Mouse (Mus musculus) CH12.LX (cell line): ENCODE data around the gene Ramp1. TPM values are rescaled to one million over a fixed set of nuclear protein-coding genes. Genes with fewer than 3 reads are reported as not detected.

Source experiments
- DNase-seq: peaks from one replicate; pipeline ENCODE4 v3.0.0-alpha.2; 2013; ENCODE audit errors: extremely low read depth
- H3K27ac ChIP-seq: 2 replicates; pipeline ENCODE4 v1.5.1; 2012; ENCODE audit warnings: low read depth, mild to moderate bottlenecking, control low read depth, moderate library complexity; ENCODE audit not compliant: insufficient read depth
- H3K27me3 ChIP-seq: replicated peaks from 2 replicates; pipeline ENCODE3; 2012; ENCODE audit warnings: inconsistent platforms
- H3K36me3 ChIP-seq, 2 experiments: replicated peaks in 1 of 2; 2 replicates each; pipeline versions ENCODE3 to v1.6.1; 2012; ENCODE audit warnings: inconsistent platforms in 1 of 2, low read length in 1 of 2, mild to moderate bottlenecking in 1 of 2, mixed read lengths in 1 of 2, moderate library complexity in 1 of 2; ENCODE audit not compliant: control insufficient read depth in 1 of 2, insufficient read depth in 1 of 2
- H3K4me1 ChIP-seq, 2 experiments: 2 replicates each; pipeline ENCODE4 v1.6.1; 2012; ENCODE audit warnings: inconsistent platforms in 1 of 2, moderate library complexity in 1 of 2; ENCODE audit not compliant: insufficient read depth in 2 of 2, control insufficient read depth in 1 of 2
- H3K4me2 ChIP-seq: 2 replicates; pipeline ENCODE4 v1.6.1; 2012; ENCODE audit warnings: low read depth, mild to moderate bottlenecking, control low read depth; ENCODE audit not compliant: poor library complexity, insufficient read depth, severe bottlenecking
- H3K4me3 ChIP-seq, 3 experiments: fragments of 150-350 bp in 1 of 3; sonication (generic) in 1 of 3; replicated peaks in 1 of 3; 2 replicates each; pipeline versions ENCODE3 to v1.5.1; 2011 to 2012; ENCODE audit warnings: low read depth in 2 of 3, low read length in 2 of 3, mild to moderate bottlenecking in 2 of 3, moderate library complexity in 2 of 3, control low read depth in 1 of 3, improper control_type of control experiment in 1 of 3, inconsistent platforms in 1 of 3, mixed read lengths in 1 of 3; ENCODE audit not compliant: poor library complexity in 1 of 3
- H3K79me2 ChIP-seq: replicated peaks from 2 replicates; pipeline ENCODE4 v1.6.1; 2012; ENCODE audit warnings: mild to moderate bottlenecking, moderate library complexity; ENCODE audit not compliant: control insufficient read depth, poor library complexity, insufficient read depth, severe bottlenecking; ENCODE audit errors: extremely low read depth
- H3K9ac ChIP-seq: 2 replicates; pipeline ENCODE4 v1.6.1; 2012; ENCODE audit warnings: low read depth, mild to moderate bottlenecking, control low read depth, moderate library complexity; ENCODE audit not compliant: insufficient read depth
- H3K9me3 ChIP-seq: replicated peaks from 2 replicates; pipeline ENCODE3; 2012; ENCODE audit warnings: low read length, inconsistent platforms, mixed read lengths
- CHD1 ChIP-seq: IDR thresholded peaks from 2 replicates; pipeline ENCODE4 v1.6.1; 2012; ENCODE audit warnings: low read depth, low read length, improper control_type of control experiment, inconsistent platforms
- CHD2 ChIP-seq: IDR thresholded peaks from 2 replicates; pipeline ENCODE4 v1.6.1; 2011; ENCODE audit warnings: low read length, improper control_type of control experiment
- CTCF ChIP-seq, 2 experiments: IDR thresholded peaks in 1 of 2; conservative IDR thresholded peaks in 1 of 2; 2 replicates each; pipeline ENCODE4 v1.5.1; 2011 to 2012; ENCODE audit warnings: low read depth in 2 of 2, low read length in 2 of 2, improper control_type of control experiment in 1 of 2, inconsistent platforms in 1 of 2, mild to moderate bottlenecking in 1 of 2, moderate library complexity in 1 of 2
- EP300 ChIP-seq: IDR thresholded peaks from 2 replicates; pipeline ENCODE4 v1.6.1; 2011; ENCODE audit warnings: low read length, improper control_type of control experiment
- GABPA ChIP-seq: IDR thresholded peaks from 2 replicates; pipeline ENCODE4 v1.6.1; 2012; ENCODE audit warnings: low read depth, low read length, improper control_type of control experiment, inconsistent platforms; ENCODE audit not compliant: insufficient replicate concordance
- JUN ChIP-seq: IDR thresholded peaks from 2 replicates; pipeline ENCODE4 v1.6.1; 2011; ENCODE audit warnings: low read depth, mild to moderate bottlenecking, low read length, improper control_type of control experiment, moderate library complexity; ENCODE audit not compliant: insufficient read depth
- JUND ChIP-seq: conservative IDR thresholded peaks from 2 replicates; pipeline ENCODE4 v1.6.1; 2011; ENCODE audit warnings: low read depth, low read length, improper control_type of control experiment
- KAT2A ChIP-seq: IDR thresholded peaks from 2 replicates; pipeline ENCODE4 v1.6.1; 2012; ENCODE audit warnings: low read length, improper control_type of control experiment, inconsistent platforms; ENCODE audit not compliant: insufficient replicate concordance
- MAX ChIP-seq: IDR thresholded peaks from 2 replicates; pipeline ENCODE4 v1.6.1; 2011; ENCODE audit warnings: low read length, improper control_type of control experiment
- MAZ ChIP-seq: IDR thresholded peaks from 2 replicates; pipeline ENCODE4 v1.6.1; 2012; ENCODE audit warnings: low read depth, mild to moderate bottlenecking, inconsistent platforms, low read length, improper control_type of control experiment, moderate library complexity
- MXI1 ChIP-seq: IDR thresholded peaks from 2 replicates; pipeline ENCODE4 v1.6.1; 2011; ENCODE audit warnings: mild to moderate bottlenecking, low read depth, low read length, improper control_type of control experiment
- MYC ChIP-seq: IDR thresholded peaks from 2 replicates; pipeline ENCODE4 v1.6.1; 2011; ENCODE audit warnings: low read depth, mild to moderate bottlenecking, improper control_type of control experiment, low read length
- NELFE ChIP-seq: IDR thresholded peaks from 2 replicates; pipeline ENCODE4 v1.6.1; 2011; ENCODE audit warnings: low read depth, low read length, improper control_type of control experiment
- NRF1 ChIP-seq: IDR thresholded peaks from 2 replicates; pipeline ENCODE4 v1.6.1; 2014; ENCODE audit warnings: low read depth, mild to moderate bottlenecking, inconsistent platforms, low read length, improper control_type of control experiment, moderate library complexity
- POLR2A ChIP-seq: IDR thresholded peaks from 2 replicates; pipeline ENCODE4 v1.6.1; 2011; ENCODE audit warnings: low read depth, mild to moderate bottlenecking, improper control_type of control experiment, low read length
- UBTF ChIP-seq: IDR thresholded peaks from 2 replicates; pipeline ENCODE4 v1.6.1; 2012; ENCODE audit warnings: low read depth, mild to moderate bottlenecking, inconsistent platforms, low read length, improper control_type of control experiment, moderate library complexity
- USF1 ChIP-seq: IDR thresholded peaks from 2 replicates; pipeline ENCODE4 v1.6.1; 2014; ENCODE audit warnings: low read depth, mild to moderate bottlenecking, inconsistent platforms, low read length, improper control_type of control experiment
- dilution Hi-C: fragments of 300-500 bp; cut with MboI; formaldehyde crosslinking; loops from 2 replicates; pipeline ENCODE4 v1.14.3; 2020; ENCODE audit warnings: low sequenced_read_pairs; ENCODE audit not compliant: extremely low pct_unique_long_range_greater_than_20kb, extremely low pct_ligation_motif_present
- in situ Hi-C: fragments of 300-500 bp; cut with MboI; formaldehyde crosslinking; loops from 3 replicates; pipeline ENCODE4 v1.14.3; 2019; ENCODE audit warnings: low sequenced_read_pairs, low pct_ligation_motif_present, low pct_unique_long_range_greater_than_20kb, mixed read lengths
- polyA plus RNA-seq: library from polyadenylated mRNA; unstranded; fragments of >175 nt; gene quantifications from 2 replicates; pipeline ENCODE4 v1.2.1, GENCODE M21; 2012; ENCODE audit warnings: low read depth; ENCODE audit not compliant: insufficient read length
- total RNA-seq, 2 experiments: library from RNA; depleted of rRNA; stranded (reverse); fragments of 300-350 nt in 1 of 2; fragments of >200 nt in 1 of 2; gene quantifications; 2 replicates each; pipeline ENCODE4 v1.2.3; 2012 to 2014

Ramp1 gene
- total and polyA plus RNA-seq, 3 experiments, result not detected

DNA sequence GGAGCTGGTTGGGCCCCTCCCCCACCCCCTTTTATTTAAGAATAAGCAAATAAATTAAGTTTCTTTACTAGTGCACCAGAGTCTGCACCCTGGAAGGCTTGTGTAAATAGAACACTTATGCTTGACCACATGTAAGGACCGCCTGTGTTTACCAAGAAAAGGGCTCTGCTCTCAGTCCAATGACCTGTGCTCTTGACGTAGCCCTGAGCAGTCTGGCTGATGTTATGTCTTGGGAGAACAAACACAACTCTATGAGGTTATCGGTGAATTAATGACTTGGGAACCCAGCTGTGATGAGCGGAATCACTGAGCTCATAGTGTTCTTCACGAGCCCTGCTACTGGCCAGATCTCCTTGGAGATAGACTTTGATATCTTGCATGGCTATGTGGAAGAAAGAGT, 1.6 kb downstream of the Ramp1 start:
- dilution Hi-C loops (no loop called here), in situ Hi-C loops (loop anchor here (5.0 to 10.0 kb wide), 2 partner anchors 36 to 64 kb away; no protein-coding TSS in a partner anchor)
- no peak overlapping the region for H3K27ac ChIP-seq
- no peak overlapping the region for H3K4me3 ChIP-seq
- no peak for DNase-seq
- H3K27me3 ChIP-seq, result peaks cover 2% of the 10 kb centered on the region
- TF ChIP-seq CHD2 (no peak), EP300 (no peak), JUN (no peak), KAT2A (no peak), MAZ (no peak), NELFE (no peak), JUND (no peak), GABPA (no peak), UBTF (no peak), USF1 (no peak), CHD1 (no peak), MYC (no peak), MAX (no peak)
- no peak overlapping the region for H3K4me2 ChIP-seq
- H3K36me3 ChIP-seq, result no peaks in the 10 kb centered on the region
- no peaks in the 10 kb centered on the region for H3K79me2 ChIP-seq
- H3K9me3 ChIP-seq, result peaks cover 2% of the 10 kb centered on the region
- H3K4me1 ChIP-seq, result no peaks in the 10 kb centered on the region; a peak in 1 of 4 replicates
- H3K9ac ChIP-seq, result no peak overlapping the region

DNA sequence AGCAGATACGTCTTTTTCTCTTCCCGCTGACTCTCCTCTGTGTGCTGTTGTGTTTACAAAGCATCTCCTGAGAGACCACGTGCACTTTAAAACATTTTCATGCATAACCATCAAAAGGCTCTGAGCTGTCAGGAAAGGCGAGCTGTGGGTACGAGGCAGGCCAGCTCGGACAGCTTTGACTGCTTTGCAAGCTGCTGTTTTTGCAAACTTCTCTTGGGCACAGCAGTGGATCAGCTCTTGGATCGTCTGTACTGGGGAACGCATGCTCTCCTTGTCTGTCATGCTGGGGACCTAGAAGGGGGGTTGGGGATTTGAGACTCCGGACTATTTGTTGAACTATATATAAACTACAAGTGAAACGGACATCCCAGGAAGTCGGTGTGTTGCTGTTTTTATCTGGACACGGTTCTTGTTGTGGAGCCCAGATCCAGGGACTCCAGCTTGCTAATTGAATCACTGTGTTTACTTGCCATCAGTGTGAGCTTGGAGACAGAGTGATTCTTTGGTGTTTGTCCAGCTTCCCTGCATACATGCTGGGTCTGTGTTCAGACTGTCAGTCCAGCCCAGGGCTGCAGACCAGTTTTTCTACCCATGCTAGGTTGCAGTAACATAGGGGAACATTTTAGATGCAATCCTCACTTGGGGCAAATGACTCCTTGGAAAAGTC, 2.3 kb downstream of the Ramp1 start:
- dilution Hi-C loops, result no loop called here
- H3K4me3 ChIP-seq, result no peak overlapping the region

More for the DNA sequence above, 2.3 kb downstream of the Ramp1 start:
- Histone ChIP-seq H3K4me2 (no peak overlapping the region), H3K27me3 (peaks cover 2% of the 10 kb centered on the region)
- TF ChIP-seq CTCF (conservative IDR thresholded peaks at IDR 0.05 in 1 of 2, IDR thresholded peaks at IDR 0.05 in 1 of 2; ENCODE audit: low read depth in 2 of 2, low read length in 2 of 2), result no peak
- no peak for TF ChIP-seq MXI1
- TF ChIP-seq POLR2A, result no peak
- TF ChIP-seq NRF1, result no peak
- TF ChIP-seq, all 38 proteins: peak for 0
- Histone ChIP-seq H3K79me2 (no peaks in the 10 kb centered on the region), H3K36me3 (no peaks in the 10 kb centered on the region), H3K9me3 (peaks cover 3% of the 10 kb centered on the region), H3K27ac (no peak overlapping the region), H3K9ac (no peak overlapping the region), H3K4me1 (peaks cover 0 to under 1% of the 10 kb centered on the region in 2 experiments; a peak in 2 of 4 replicates)
- no peak for DNase-seq
- in situ Hi-C loops, result loop anchor here (5.0 to 10.0 kb wide), 2 partner anchors 35 to 63 kb away; no protein-coding TSS in a partner anchor
